Mouse (Mus musculus) heart, postnatal 4 days (tissue): ENCODE results near the gene Serpina10. TPM values are rescaled to one million over a fixed set of nuclear protein-coding genes. Genes with fewer than 3 reads are reported as not detected.
"Not testable (repeated sequence)": the region's sequence is repeated elsewhere in the genome, so short reads cannot be mapped to it uniquely, and the experiment has no call there.

Source experiments
- DNase-seq: peaks from one replicate; pipeline ENCODE4 v3.0.0; 2021
- total RNA-seq, 2 experiments: library from RNA; stranded (reverse); gene quantifications; 2 replicates each; pipeline ENCODE4 v1.2.3; 2021

The Serpina10 gene
- not detected for total RNA-seq

GRCm38 (mm10) chr12:103631203-103631612 is at the start of gene Serpina10:
Gene Serpina10 (minus strand): TSS chr12:103631444.
- DNase-seq: no peak

DNA sequence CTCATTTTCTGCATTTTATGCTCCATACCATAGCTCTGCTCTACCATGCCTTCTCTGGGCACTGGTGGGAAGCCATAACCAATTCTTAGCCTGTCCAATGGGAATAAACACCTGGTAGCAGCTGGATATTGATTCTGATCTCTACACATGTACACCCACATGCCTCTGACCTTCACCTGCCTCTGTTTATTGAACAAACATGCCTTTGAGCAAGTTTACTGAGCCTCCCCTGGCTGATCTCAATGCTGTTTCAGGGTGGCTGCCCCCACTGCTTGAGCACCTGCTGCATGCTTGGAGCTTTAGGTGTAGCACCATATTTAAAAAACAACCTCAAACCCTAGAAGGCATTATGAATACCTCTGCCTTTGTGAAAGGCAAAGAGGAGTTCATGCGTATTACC is 48.6 kb upstream of the Serpina10 start:
- DNase-seq: not testable (repeated sequence)

DNA sequence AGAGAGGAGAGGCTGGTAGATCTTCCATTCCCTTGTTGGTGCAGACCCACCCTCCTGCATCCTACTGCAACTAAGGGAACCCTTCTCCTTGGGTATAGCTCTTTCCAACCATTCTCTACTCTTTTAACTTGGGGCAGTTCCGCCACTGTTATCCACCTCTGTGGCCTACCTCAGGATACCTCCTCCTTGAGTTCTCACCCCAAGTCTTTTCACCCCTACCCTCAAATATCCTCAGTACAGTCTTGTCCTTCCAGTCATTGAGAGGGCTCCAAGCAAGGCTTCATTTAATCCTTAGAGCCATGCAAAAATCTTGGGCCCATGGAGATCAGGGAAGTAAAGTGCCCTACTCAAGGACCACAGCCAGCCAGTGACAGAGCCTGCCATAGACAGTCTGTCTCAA is 44.8 kb upstream of the Serpina10 start, which contains the start of gene Serpina16:
TSS of gene Serpina16 (minus strand) at position 101 of the 400 bp plus-strand sequence.
- DNase-seq: no peak

DNA sequence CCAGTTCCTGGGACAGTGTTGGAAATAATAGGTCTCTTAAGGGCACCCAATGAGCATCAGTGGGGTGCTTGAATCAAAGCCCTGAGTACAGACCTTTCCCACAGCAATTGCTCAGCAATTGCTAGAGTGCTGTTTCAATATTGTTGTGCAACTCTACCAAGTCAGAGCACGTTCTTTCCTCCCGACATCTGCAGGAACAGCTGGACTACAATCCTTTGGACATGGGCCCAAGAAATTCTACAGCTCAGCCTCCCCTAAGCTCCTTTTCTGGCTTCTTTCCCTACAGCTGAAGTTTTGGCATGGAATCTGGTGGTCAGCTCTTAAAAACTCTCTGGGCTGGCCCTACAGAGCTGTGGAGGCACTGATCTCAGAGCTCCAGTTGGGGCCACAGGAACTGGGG is 41.9 kb upstream of the Serpina10 start:
- peak; percentile 61 for DNase-seq

DNA sequence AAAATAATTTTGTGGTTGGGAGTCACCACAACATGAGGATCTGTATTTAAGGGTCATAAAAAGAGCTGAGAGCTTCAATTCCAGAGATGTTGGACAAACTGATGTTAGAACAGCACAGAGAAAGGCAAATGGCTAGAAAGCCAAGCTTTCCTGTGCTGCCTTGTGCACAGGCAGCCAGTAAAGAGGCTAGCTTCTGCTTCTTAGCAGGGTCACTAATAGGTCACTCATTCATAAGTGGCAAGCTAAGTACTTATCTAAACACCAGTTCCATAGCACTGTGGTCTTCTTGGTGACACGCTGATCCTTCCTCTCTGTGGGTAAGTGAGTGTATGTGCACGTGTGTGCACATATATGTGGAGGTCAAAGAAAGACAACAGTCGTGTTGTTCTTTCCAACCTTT is 40.2 kb upstream of the Serpina10 start:
- DNase-seq: no peak

DNA sequence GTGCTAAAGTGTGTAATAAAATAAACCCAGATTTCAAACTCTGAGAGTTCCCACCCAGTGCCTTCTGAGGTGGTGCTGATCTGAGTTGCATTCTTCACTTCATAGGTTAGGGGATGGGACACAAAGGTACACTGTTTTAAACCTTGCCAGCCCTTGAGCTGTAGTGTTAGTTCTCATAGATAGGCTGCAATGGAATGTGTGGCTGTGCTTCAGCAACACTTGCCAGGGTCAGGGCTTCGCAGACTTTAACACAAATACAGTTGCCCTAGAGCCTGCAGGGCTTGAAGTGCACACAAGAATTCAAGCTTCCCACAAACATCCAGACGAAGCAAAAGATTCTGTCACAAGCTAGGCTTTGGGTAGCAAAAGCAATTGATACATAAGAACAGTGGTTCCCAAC is 39.7 kb upstream of the Serpina10 start:
- DNase-seq: no peak

GRCm38 (mm10) chr12:103670344-103670743 is 39.1 kb upstream of the Serpina10 start:
- no peak for DNase-seq

DNA sequence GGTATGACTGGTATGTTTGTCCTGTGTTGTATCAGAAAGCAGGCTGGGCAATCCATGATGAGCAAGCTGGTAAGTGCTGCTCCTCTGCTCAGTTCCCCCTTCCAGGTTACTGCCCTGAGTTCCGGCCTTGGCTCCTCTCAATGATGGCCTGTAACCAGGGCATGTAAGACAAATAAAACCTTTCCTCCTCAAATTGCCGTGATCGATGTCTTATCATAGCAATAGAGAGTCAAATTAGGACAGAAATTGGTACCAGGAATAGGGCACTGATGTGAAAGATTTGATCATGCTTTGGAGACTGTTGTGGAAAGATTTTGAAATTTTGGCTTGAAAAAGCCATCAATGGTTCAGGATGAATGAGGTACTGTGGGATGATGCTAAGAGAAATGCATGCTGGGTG is 34.0 kb upstream of the Serpina10 start:
- DNase-seq: no peak

DNA sequence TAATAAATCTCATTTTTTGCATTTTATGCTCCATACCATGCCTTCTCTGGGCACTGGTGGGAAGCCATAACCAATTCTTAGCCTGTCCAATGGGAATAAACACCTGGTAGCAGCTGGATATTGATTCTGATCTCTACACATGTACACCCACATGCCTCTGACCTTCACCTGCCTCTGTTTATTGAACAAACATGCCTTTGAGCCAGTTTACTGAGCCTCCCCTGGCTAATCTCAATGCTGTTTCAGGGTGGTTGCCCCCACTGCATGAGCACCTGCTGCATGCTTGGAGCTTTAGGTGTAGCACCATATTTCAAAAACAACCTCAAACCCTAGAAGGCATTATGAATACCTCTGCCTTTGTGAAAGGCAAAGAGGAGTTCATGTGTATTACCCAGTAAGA is 30.8 kb upstream of the Serpina10 start:
- not testable (repeated sequence) for DNase-seq

DNA sequence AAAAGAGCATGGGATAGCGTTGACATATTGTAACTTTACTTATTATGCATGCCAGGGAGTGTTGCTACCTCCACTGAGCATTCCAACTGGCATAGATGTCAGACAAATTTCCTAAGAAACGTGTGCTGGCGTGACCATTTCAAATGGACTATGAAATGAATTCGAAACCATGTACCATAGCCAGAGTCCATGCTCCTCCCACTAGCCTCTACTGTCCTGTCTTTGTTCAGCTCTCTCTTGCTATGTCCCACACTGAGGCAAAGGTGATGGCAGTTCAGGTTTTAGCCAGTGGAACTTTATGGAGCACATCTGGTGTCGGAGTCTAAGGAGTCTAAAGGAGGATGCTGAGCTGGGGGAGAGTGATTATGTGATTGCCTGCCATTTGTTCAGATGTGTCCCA is 28.8 kb upstream of the Serpina10 start:
- DNase-seq: no peak

DNA sequence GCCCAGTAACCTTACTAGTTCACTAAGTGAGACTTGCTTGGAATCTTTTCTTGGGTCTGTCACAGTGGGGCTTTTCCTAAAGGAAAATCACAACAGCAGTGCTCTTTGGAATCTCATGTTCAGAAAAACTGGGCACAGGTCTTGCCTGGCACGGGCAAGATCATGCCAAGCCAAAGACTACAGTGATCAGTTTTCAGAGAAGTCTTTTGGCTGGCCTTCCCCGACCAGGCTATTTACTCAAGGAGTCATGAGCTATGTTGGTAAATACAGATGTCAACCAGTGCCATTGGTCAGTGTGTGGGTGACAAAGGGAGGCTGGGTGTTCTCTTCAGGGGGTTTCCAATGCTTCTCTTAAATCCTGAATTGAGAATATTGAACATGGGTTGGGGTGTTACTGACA is 27.9 kb upstream of the Serpina10 start:
- DNase-seq: no peak

GRCm38 (mm10) chr12:103657991-103658390 is 26.7 kb upstream of the Serpina10 start:
- no peak for DNase-seq

- DNase-seq: no peak
Measured at GRCm38 (mm10) chr12:103656848-103657626, 25.8 kb upstream of the Serpina10 start, which contains the start of gene Serpina6. Gene Serpina6 (minus strand): TSS chr12:103657212.

- no peak for DNase-seq
Measured at GRCm38 (mm10) chr12:103655123-103656044, 24.1 kb upstream of the Serpina10 start.

DNA sequence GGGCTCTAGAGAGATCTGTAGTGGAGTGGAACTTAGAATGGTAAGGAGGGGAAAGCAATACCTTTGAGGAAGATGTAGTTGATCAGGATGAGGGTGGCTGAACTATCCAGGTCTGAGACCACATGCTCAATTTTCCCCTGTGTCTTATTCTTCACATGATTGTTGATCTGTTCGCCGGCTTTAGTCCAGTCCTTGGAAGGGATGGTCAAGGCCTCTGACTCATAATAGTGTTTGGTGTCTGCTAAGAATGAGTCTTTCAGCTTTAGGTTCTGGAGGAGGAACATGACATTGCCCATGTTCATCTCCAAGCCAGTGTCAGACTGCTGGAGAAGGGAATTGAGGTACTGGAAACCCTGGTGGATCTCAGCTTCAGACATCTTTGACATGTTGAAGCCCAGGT is 22.6 kb upstream of the Serpina10 start:
- no peak for DNase-seq

DNA sequence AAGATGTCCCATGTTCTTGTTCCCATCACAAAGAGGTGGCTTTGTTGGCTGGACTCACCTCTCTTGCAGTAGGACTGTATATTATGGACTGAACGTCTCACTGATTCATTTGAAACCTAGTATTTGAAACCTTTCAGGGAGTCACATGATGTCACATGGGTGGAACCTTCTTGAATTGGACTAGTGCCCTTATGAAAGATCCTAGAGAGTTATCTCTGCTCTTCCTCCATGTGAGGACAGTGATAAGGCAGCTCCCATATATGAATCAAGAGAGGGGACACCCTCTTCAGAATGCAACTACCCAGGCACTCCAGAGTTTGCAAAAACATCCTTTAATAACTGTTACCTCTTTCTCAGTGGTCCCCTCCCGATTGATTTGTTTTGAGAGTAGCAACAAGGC is 15.1 kb upstream of the Serpina10 start:
- no peak for DNase-seq

GRCm38 (mm10) chr12:103644601-103645000 is 13.4 kb upstream of the Serpina10 start:
- no peak for DNase-seq

- DNase-seq: no peak
Measured at GRCm38 (mm10) chr12:103643818-103644217, 12.6 kb upstream of the Serpina10 start.

- DNase-seq: peak; percentile 86
Measured at GRCm38 (mm10) chr12:103643336-103643735, 12.1 kb upstream of the Serpina10 start.

DNA sequence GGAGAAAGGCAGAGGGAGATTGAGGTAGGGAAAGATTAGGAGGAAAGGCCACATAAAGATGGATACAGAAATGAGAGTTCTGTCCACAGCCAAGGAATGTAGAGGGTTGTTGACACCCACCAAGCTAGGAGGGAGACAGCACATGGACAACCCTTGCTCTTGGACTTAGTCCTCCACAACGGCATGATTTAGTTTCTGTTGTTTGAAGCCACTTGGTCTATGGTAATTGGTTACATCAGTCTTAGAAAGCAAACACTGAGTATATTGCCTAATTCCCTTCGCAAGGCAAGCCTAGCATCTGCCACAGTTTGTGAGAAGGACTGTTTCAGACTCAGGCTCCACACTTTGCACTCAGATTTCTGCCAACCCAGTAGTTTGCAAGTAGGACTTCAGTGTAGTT is 4.6 kb upstream of the Serpina10 start:
- no peak for DNase-seq

DNA sequence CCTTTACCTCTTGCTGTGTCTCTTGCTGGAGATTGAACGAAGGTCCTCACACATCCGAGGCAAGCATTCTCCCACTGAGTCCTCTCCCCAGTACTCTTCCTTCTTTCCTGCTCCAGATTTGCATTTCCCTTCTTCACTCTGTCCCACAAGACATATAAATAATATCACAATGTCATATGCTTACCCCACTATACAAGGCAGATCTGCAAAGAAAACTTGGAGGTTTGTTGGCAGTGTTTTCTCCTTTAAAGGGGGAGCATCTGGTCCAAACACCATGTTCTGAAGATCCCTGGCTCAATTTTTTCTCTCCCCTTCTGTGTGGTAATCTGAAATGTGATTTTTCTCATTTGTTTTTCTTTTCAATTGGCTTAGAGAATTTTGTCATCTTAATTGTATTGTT is 3.2 kb upstream of the Serpina10 start:
- DNase-seq: no peak

GRCm38 (mm10) chr12:103616860-103617261 is 14.4 kb downstream of the Serpina10 start:
- DNase-seq: no peak

- DNase-seq: no peak
Measured at GRCm38 (mm10) chr12:103615734-103616133, 15.5 kb downstream of the Serpina10 start.
